Mouse (Mus musculus) forebrain, embryonic 10.5 days (tissue): ENCODE results near the gene Dab1. TPM values are rescaled to one million over a fixed set of nuclear protein-coding genes. Genes with fewer than 3 reads are reported as not detected.

Experiments
- DNase-seq: peaks from one replicate; pipeline ENCODE4 v3.0.0-alpha.2; 2017; ENCODE audit warnings: low spot score; ENCODE audit errors: extremely low spot score
- H3K27ac ChIP-seq: fragments of 300-500 bp; sonication (generic); 2 replicates; pipeline ENCODE4 v1.5.1; 2016; ENCODE audit warnings: mild to moderate bottlenecking
- H3K27me3 ChIP-seq: fragments of 300-500 bp; sonication (generic); 2 replicates; pipeline ENCODE4 v1.6.1; 2016; ENCODE audit warnings: mild to moderate bottlenecking; ENCODE audit not compliant: poor library complexity, severe bottlenecking
- H3K36me3 ChIP-seq: fragments of 300-500 bp; sonication (generic); replicated peaks from 2 replicates; pipeline ENCODE4 v1.6.1; 2016; ENCODE audit warnings: mild to moderate bottlenecking, moderate library complexity
- H3K4me1 ChIP-seq: fragments of 300-500 bp; sonication (generic); 2 replicates; pipeline ENCODE4 v1.6.1; 2016
- H3K4me3 ChIP-seq: fragments of 300-500 bp; sonication (generic); 2 replicates; pipeline ENCODE4 v1.5.1; 2016; ENCODE audit warnings: mild to moderate bottlenecking, moderate library complexity
- H3K9me3 ChIP-seq: fragments of 300-500 bp; sonication (generic); 2 replicates; pipeline ENCODE4 v1.6.1; 2016; ENCODE audit warnings: mild to moderate bottlenecking, moderate library complexity
- WGBS: fragments of 180-500 bp; shearing (Covaris S2); methylation state at CpG from one replicate; pipeline ENCODE4 v1.1.7; 2016; 5-methylcytosine and 5-hydroxymethylcytosine counted together
- polyA plus RNA-seq: library from polyadenylated mRNA; unstranded; fragments of >200 nt; fragmentation: Nextera tagmentation; extraction: Ambion mirVana; gene quantifications from 2 replicates; pipeline ENCODE4 v1.2.1, GENCODE M21; 2016

Gene Dab1
- polyA plus RNA-seq, 1 experiment from 2014 or later = 26.4 TPM

GRCm38 (mm10) chr4:103961134-103962049 lies 342.2 kb downstream of the Dab1 start:
- no peak for DNase-seq
- 74% methylated on average over 7 of the region's 7 CpGs for WGBS
- no peaks in the 10 kb centered on the region for H3K9me3 ChIP-seq
- peaks cover 5% of the 10 kb centered on the region; the same call in 1 of the 2 replicates for H3K4me1 ChIP-seq
- no peak overlapping the region for H3K4me3 ChIP-seq
- no peak overlapping the region for H3K27ac ChIP-seq
- no peaks in the 10 kb centered on the region for H3K36me3 ChIP-seq
- H3K27me3 ChIP-seq = no peaks in the 10 kb centered on the region

- Histone ChIP-seq H3K4me1 (no peaks in the 10 kb centered on the region), H3K4me3 (no peak overlapping the region), H3K27me3 (no peaks in the 10 kb centered on the region), H3K36me3 (no peaks in the 10 kb centered on the region), H3K9me3 (no peaks in the 10 kb centered on the region), H3K27ac (no peak overlapping the region)
- no peak for DNase-seq
- 83% methylated on average over 9 of the region's 9 CpGs for WGBS
Observed at GRCm38 (mm10) chr4:103969906-103970305, 350.7 kb downstream of the Dab1 start.

- H3K4me1 ChIP-seq = no peaks in the 10 kb centered on the region
- no peak overlapping the region for H3K27ac ChIP-seq
- no peaks in the 10 kb centered on the region for H3K9me3 ChIP-seq
- no peak overlapping the region for H3K4me3 ChIP-seq
- H3K27me3 ChIP-seq = no peaks in the 10 kb centered on the region
- no peak for DNase-seq
- H3K36me3 ChIP-seq = no peaks in the 10 kb centered on the region
- WGBS = 75% methylated on average over 2 of the region's 2 CpGs
Observed at GRCm38 (mm10) chr4:103974536-103974935, 355.4 kb downstream of the Dab1 start.

GRCm38 (mm10) chr4:103974946-103975345 lies 355.8 kb downstream of the Dab1 start:
- no peak overlapping the region for H3K4me3 ChIP-seq
- DNase-seq = no peak
- H3K27me3 ChIP-seq = no peaks in the 10 kb centered on the region
- H3K9me3 ChIP-seq = no peaks in the 10 kb centered on the region
- H3K36me3 ChIP-seq = no peaks in the 10 kb centered on the region
- H3K27ac ChIP-seq = no peak overlapping the region
- no peaks in the 10 kb centered on the region for H3K4me1 ChIP-seq
- 88% methylated on average over 2 of the region's 2 CpGs for WGBS

- no peak for DNase-seq
- 78% methylated on average over 3 of the region's 3 CpGs for WGBS
- Histone ChIP-seq H3K9me3 (no peaks in the 10 kb centered on the region), H3K36me3 (no peaks in the 10 kb centered on the region), H3K27me3 (no peaks in the 10 kb centered on the region), H3K27ac (no peak overlapping the region), H3K4me1 (peaks cover 13% of the 10 kb centered on the region), H3K4me3 (no peak overlapping the region)
Observed at GRCm38 (mm10) chr4:103993884-103994283, 374.7 kb downstream of the Dab1 start.

- WGBS = 84% methylated on average over 1 of the region's 1 CpGs
- H3K27ac ChIP-seq = no peak overlapping the region
- H3K36me3 ChIP-seq = no peaks in the 10 kb centered on the region
- peaks cover 13% of the 10 kb centered on the region for H3K4me1 ChIP-seq
- no peaks in the 10 kb centered on the region for H3K27me3 ChIP-seq
- no peaks in the 10 kb centered on the region for H3K9me3 ChIP-seq
- H3K4me3 ChIP-seq = no peak overlapping the region
- no peak for DNase-seq
Observed at GRCm38 (mm10) chr4:103994406-103994805, 375.2 kb downstream of the Dab1 start.

- H3K27ac ChIP-seq = no peak overlapping the region
- no peaks in the 10 kb centered on the region for H3K9me3 ChIP-seq
- DNase-seq = no peak
- no peak overlapping the region for H3K4me3 ChIP-seq
- WGBS = 78% methylated on average over 5 of the region's 5 CpGs
- H3K36me3 ChIP-seq = no peaks in the 10 kb centered on the region
- peaks cover 8% of the 10 kb centered on the region for H3K4me1 ChIP-seq
- no peaks in the 10 kb centered on the region for H3K27me3 ChIP-seq
Observed at GRCm38 (mm10) chr4:104008406-104008805, 389.2 kb downstream of the Dab1 start.

- H3K36me3 ChIP-seq = no peaks in the 10 kb centered on the region
- no peak overlapping the region for H3K27ac ChIP-seq
- H3K27me3 ChIP-seq = no peaks in the 10 kb centered on the region
- H3K9me3 ChIP-seq = no peaks in the 10 kb centered on the region
- no peak overlapping the region for H3K4me3 ChIP-seq
- 83% methylated on average over 4 of the region's 4 CpGs for WGBS
- no peak for DNase-seq
- peaks cover 11% of the 10 kb centered on the region for H3K4me1 ChIP-seq
Observed at GRCm38 (mm10) chr4:104011683-104012082, 392.5 kb downstream of the Dab1 start.

GRCm38 (mm10) chr4:104012150-104012549 lies 393.0 kb downstream of the Dab1 start:
- Histone ChIP-seq H3K4me3 (no peak overlapping the region), H3K4me1 (peaks cover 11% of the 10 kb centered on the region), H3K27me3 (no peaks in the 10 kb centered on the region), H3K9me3 (no peaks in the 10 kb centered on the region), H3K27ac (no peak overlapping the region), H3K36me3 (no peaks in the 10 kb centered on the region)
- DNase-seq = no peak
- 89% methylated on average over 4 of the region's 4 CpGs for WGBS

- H3K27ac ChIP-seq = no peak overlapping the region
- no peak for DNase-seq
- H3K4me1 ChIP-seq = peaks cover 10% of the 10 kb centered on the region; the same call in 1 of the 2 replicates
- H3K9me3 ChIP-seq = no peaks in the 10 kb centered on the region
- H3K36me3 ChIP-seq = no peaks in the 10 kb centered on the region
- 89% methylated on average over 2 of the region's 2 CpGs for WGBS
- H3K27me3 ChIP-seq = no peaks in the 10 kb centered on the region
- no peak overlapping the region for H3K4me3 ChIP-seq
Observed at GRCm38 (mm10) chr4:104025117-104025694, 406.0 kb downstream of the Dab1 start.

- H3K4me1 ChIP-seq = peaks cover 10% of the 10 kb centered on the region; the same call in 1 of the 2 replicates
- WGBS = 34% methylated on average over 2 of the region's 2 CpGs
- no peak overlapping the region for H3K27ac ChIP-seq
- H3K9me3 ChIP-seq = no peaks in the 10 kb centered on the region
- H3K36me3 ChIP-seq = no peaks in the 10 kb centered on the region
- no peak overlapping the region for H3K4me3 ChIP-seq
- no peaks in the 10 kb centered on the region for H3K27me3 ChIP-seq
- DNase-seq = no peak
Observed at GRCm38 (mm10) chr4:104026834-104027233, 407.7 kb downstream of the Dab1 start.

- peaks cover 10% of the 10 kb centered on the region; the same call in 1 of the 2 replicates for H3K4me1 ChIP-seq
- 97% methylated on average over 1 of the region's 1 CpGs for WGBS
- no peaks in the 10 kb centered on the region for H3K27me3 ChIP-seq
- H3K4me3 ChIP-seq = no peak overlapping the region
- no peak for DNase-seq
- H3K9me3 ChIP-seq = no peaks in the 10 kb centered on the region
- H3K27ac ChIP-seq = no peak overlapping the region
- H3K36me3 ChIP-seq = no peaks in the 10 kb centered on the region
Observed at GRCm38 (mm10) chr4:104027239-104027638, 408.1 kb downstream of the Dab1 start.

- H3K36me3 ChIP-seq = no peaks in the 10 kb centered on the region
- no peak overlapping the region for H3K4me3 ChIP-seq
- H3K27me3 ChIP-seq = no peaks in the 10 kb centered on the region
- H3K27ac ChIP-seq = no peak overlapping the region
- no peaks in the 10 kb centered on the region for H3K9me3 ChIP-seq
- no peak for DNase-seq
- no peaks in the 10 kb centered on the region for H3K4me1 ChIP-seq
Observed at GRCm38 (mm10) chr4:104036091-104036490, 416.9 kb downstream of the Dab1 start.
